Mouse (Mus musculus) heart, postnatal 0 days (tissue): ENCODE results near the gene Cmya5.

Experiments
- CTCF ChIP-seq: IDR thresholded peaks from 2 replicates; pipeline ENCODE4 v1.5.1; 2016; ENCODE audit warnings: antibody characterized with exemption, control low read depth, low read depth
- EP300 ChIP-seq: IDR thresholded peaks from 2 replicates; pipeline ENCODE4 v1.6.1; 2016; ENCODE audit warnings: antibody characterized with exemption, low read depth

DNA sequence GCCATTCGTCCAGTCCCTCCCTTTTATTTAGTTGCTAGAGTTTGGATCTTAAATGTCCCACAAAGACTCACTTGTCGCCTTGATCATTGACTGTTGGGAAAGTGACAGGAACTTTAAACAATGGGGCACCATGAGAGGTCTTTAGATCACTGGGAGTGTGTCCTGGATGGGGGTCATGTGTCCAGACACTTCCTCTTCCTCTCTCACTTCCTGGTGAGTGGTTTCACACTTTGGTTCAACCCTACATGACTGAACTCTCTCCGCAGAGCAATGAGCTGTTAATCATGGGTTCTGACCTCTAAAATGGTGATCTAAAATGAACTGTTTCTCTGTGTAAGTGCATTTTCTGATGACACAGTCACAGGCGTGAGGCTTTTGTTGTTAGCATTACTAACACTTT is 137.4 kb downstream of the Cmya5 start:
- TF ChIP-seq CTCF, result no peak
- TF ChIP-seq EP300, result no peak
